Mouse (Mus musculus) Muller cell, postnatal 12 days (primary cell): ENCODE results near the gene Rps15.
A peak's percentile ranks its signal among the peaks of the same experiment; 100 is the strongest.

Experiments
- DNase-seq: peaks from one replicate; pipeline ENCODE4 v3.0.0-alpha.2; 2015; ENCODE audit errors: inconsistent ontology term

The Rps15 gene

GRCm38 (mm10) chr10:80260642-80261584 is 31.3 kb upstream of the Rps15 start, which contains the start of the genes Gamt and Dazap1:
TSS of gene Gamt (minus strand) at chr10:80261012.
TSS of gene Dazap1 (plus strand) at chr10:80261486.
- peak; percentile 100 for DNase-seq

- peak; percentile 98 for DNase-seq
These were observed 30.7 kb upstream of the Rps15 start for GRCm38 (mm10) chr10:80261585-80261968.

GRCm38 (mm10) chr10:80262169-80262568 is 30.1 kb upstream of the Rps15 start:
- no peak for DNase-seq

GRCm38 (mm10) chr10:80262776-80263365 is 29.4 kb upstream of the Rps15 start:
- DNase-seq = no peak

- peak; percentile 98 for DNase-seq
These were observed 27.7 kb upstream of the Rps15 start for GRCm38 (mm10) chr10:80264341-80265148.

- DNase-seq = no peak
These were observed 27.1 kb upstream of the Rps15 start for GRCm38 (mm10) chr10:80265149-80265486.

GRCm38 (mm10) chr10:80270099-80270498 is 22.2 kb upstream of the Rps15 start:
- no peak for DNase-seq

GRCm38 (mm10) chr10:80270734-80271181 is 21.5 kb upstream of the Rps15 start:
- no peak for DNase-seq

GRCm38 (mm10) chr10:80271186-80271843 is 20.9 kb upstream of the Rps15 start:
- no peak for DNase-seq

GRCm38 (mm10) chr10:80271870-80272585 is 20.2 kb upstream of the Rps15 start:
- no peak for DNase-seq

- DNase-seq = no peak
These were observed 18.4 kb upstream of the Rps15 start for GRCm38 (mm10) chr10:80273847-80274246.

GRCm38 (mm10) chr10:80276238-80276637 is 16.0 kb upstream of the Rps15 start:
- no peak for DNase-seq

- no peak for DNase-seq
These were observed 13.9 kb upstream of the Rps15 start for GRCm38 (mm10) chr10:80278390-80278789.

GRCm38 (mm10) chr10:80279273-80279672 is 13.0 kb upstream of the Rps15 start:
- DNase-seq = no peak

- peak; percentile 52 for DNase-seq
These were observed 10.9 kb upstream of the Rps15 start for GRCm38 (mm10) chr10:80281304-80281703.

- peak; percentile 70 for DNase-seq
These were observed 10.3 kb upstream of the Rps15 start for GRCm38 (mm10) chr10:80281921-80282371.

GRCm38 (mm10) chr10:80282481-80283441 is 9.5 kb upstream of the Rps15 start:
- no peak for DNase-seq

GRCm38 (mm10) chr10:80285222-80286070 is 6.8 kb upstream of the Rps15 start:
- no peak for DNase-seq

- no peak for DNase-seq
These were observed 4.2 kb upstream of the Rps15 start for GRCm38 (mm10) chr10:80288097-80288496.
